Mouse (Mus musculus): ENCODE measurements around the gene Pkig.

- no peak for TF ChIP-seq CTCF (IDR thresholded peaks at IDR 0.05; ENCODE audit: borderline replicate concordance, extremely low read depth, insufficient read depth, insufficient read length)
- TF ChIP-seq POLR2A (IDR thresholded peaks at IDR 0.05; ENCODE audit: borderline replicate concordance, extremely low read depth, insufficient read depth, insufficient read length, poor library complexity, severe bottlenecking) = no peak
Measured at GRCm38 (mm10) chr2:163641681-163642080, 16.5 kb upstream of the Pkig start.
